Mouse (Mus musculus): ENCODE data around the gene Akr1b7. TPM values are rescaled to one million over a fixed set of nuclear protein-coding genes. Genes with fewer than 3 reads are reported as not detected.

Gene Akr1b7
- total and polyA plus RNA-seq, 3 experiments, result 0.08 TPM; not detected in 2

DNA sequence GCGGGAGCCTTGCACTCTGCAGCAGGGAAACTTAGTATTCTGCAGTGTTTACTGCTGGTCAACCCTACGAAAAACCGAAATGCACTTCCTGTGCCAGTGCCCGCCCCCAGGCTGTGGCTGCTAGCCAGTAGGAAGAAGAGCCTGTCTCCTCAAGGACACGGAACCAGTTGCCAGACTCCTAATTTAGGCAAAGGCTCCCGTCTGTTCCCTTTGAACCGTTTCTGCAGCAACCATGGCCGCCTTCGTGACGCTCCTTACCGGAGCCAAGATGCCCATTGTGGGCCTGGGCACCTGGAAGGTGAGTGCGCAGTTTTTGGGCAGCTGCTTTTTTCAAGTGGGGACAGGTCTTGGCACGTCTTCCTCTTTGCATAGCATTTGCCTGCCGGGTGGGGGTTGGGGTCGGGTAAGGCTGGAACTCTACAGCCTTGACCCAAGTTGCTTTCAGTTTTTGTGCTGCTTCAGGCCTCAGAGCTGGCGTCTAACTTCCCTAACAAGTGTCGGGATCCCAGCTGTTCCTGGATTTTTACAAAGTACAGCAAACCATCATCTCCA, 27.9 kb upstream of the Akr1b7 start, which contains the start of gene Akr1b10:
TSS of gene Akr1b10 (plus strand) at position 109 of the 552 bp plus-strand sequence.
- peak; percentile 88 for DNase-seq (ENCODE audit: extremely low read depth)
- peak within 1 kb of the TSS; percentile 45 to 68 (median 62) for H3K4me3 ChIP-seq (replicated peaks in 1 of 3; ENCODE audit: low read depth in 2 of 3, low read length in 2 of 3, poor library complexity in 1 of 3)
- H3K36me3 ChIP-seq (replicated peaks in 1 of 2; ENCODE audit: control insufficient read depth in 1 of 2, insufficient read depth in 1 of 2, low read length in 1 of 2), result peaks cover 20 to 34% of the 10 kb centered on the region in 2 experiments
- peak within 1 kb of the TSS; percentile 95 for H3K9ac ChIP-seq (ENCODE audit: insufficient read depth, low read depth)
- no peak for TF ChIP-seq PAX5 (IDR thresholded peaks at IDR 0.05; ENCODE audit: low read length)
- no peak for TF ChIP-seq E2F4 (IDR thresholded peaks at IDR 0.05; ENCODE audit: insufficient replicate concordance, low read depth, low read length)
- TF ChIP-seq JUND (conservative IDR thresholded peaks at IDR 0.05; ENCODE audit: low read depth, low read length), result no peak
- TF ChIP-seq SIN3A (IDR thresholded peaks at IDR 0.05; ENCODE audit: low read length), result peak; percentile 92; the same call in 1 of the 2 replicates
- no peak for TF ChIP-seq MAFK (IDR thresholded peaks at IDR 0.05; ENCODE audit: insufficient replicate concordance, low read length)
- no peak for TF ChIP-seq RAD21 (IDR thresholded peaks at IDR 0.05; ENCODE audit: low read depth, low read length)
- no peak for TF ChIP-seq MAX (IDR thresholded peaks at IDR 0.05; ENCODE audit: low read length)
- TF ChIP-seq SMC3 (IDR thresholded peaks at IDR 0.05; ENCODE audit: low read depth, low read length), result no peak; the same call in 1 of the 2 replicates
- TF ChIP-seq CHD2 (IDR thresholded peaks at IDR 0.05; ENCODE audit: low read length), result peak; percentile 92
- TF ChIP-seq ETS1 (conservative IDR thresholded peaks at IDR 0.05; ENCODE audit: low read depth, low read length), result no peak; the same call in 1 of the 2 replicates
- peak; percentile 54 for TF ChIP-seq HCFC1 (IDR thresholded peaks at IDR 0.05; ENCODE audit: low read depth, low read length)
- no peak for TF ChIP-seq ZC3H11A (IDR thresholded peaks at IDR 0.05; ENCODE audit: low read depth, low read length)
- peak; percentile 52; the same call in 1 of the 2 replicates for TF ChIP-seq NRF1 (IDR thresholded peaks at IDR 0.05; ENCODE audit: low read depth, low read length)
- TF ChIP-seq ZNF384 (IDR thresholded peaks at IDR 0.05; ENCODE audit: low read depth, low read length), result peak; percentile 87
- 0 out of 2 replicates have a peak, but pooled peaks have one; percentile 27 for TF ChIP-seq KAT2A (IDR thresholded peaks at IDR 0.05; ENCODE audit: insufficient replicate concordance, low read length)
- TF ChIP-seq JUN (IDR thresholded peaks at IDR 0.05; ENCODE audit: insufficient read depth, low read depth, low read length), result no peak
- TF ChIP-seq USF2 (conservative IDR thresholded peaks at IDR 0.05; ENCODE audit: low read depth, low read length), result no peak
- no peak for TF ChIP-seq GABPA (IDR thresholded peaks at IDR 0.05; ENCODE audit: insufficient replicate concordance, low read depth, low read length)
- peak; percentile 83 for TF ChIP-seq BHLHE40 (IDR thresholded peaks at IDR 0.05; ENCODE audit: low read depth, low read length)
- TF ChIP-seq EP300 (IDR thresholded peaks at IDR 0.05; ENCODE audit: low read length), result peak; percentile 50
- TF ChIP-seq RCOR1 (conservative IDR thresholded peaks at IDR 0.05; ENCODE audit: low read depth, low read length), result no peak
- peak; percentile 85 for TF ChIP-seq ELF1 (IDR thresholded peaks at IDR 0.05; ENCODE audit: low read depth, low read length)
- peak; percentile 88 for TF ChIP-seq NELFE (IDR thresholded peaks at IDR 0.05; ENCODE audit: low read depth, low read length)
- TF ChIP-seq MXI1 (IDR thresholded peaks at IDR 0.05; ENCODE audit: low read depth, low read length), result no peak
- TF ChIP-seq MAZ (IDR thresholded peaks at IDR 0.05; ENCODE audit: low read depth, low read length), result peak; percentile 31
- no peak for TF ChIP-seq MEF2A (IDR thresholded peaks at IDR 0.05; ENCODE audit: borderline replicate concordance, low read depth, low read length)
- no peak for TF ChIP-seq USF1 (IDR thresholded peaks at IDR 0.05; ENCODE audit: low read depth, low read length)
- TF ChIP-seq IRF4 (IDR thresholded peaks at IDR 0.05; ENCODE audit: low read depth, low read length), result peak; percentile 56
- peak; percentile 90 for TF ChIP-seq TCF12 (IDR thresholded peaks at IDR 0.05; ENCODE audit: low read depth, low read length)
- TF ChIP-seq POLR2AphosphoS2 (IDR thresholded peaks at IDR 0.05; ENCODE audit: low read depth, low read length), result peak; percentile 89; the same call in 1 of the 2 replicates
- peak; percentile 93 for TF ChIP-seq TBP (conservative IDR thresholded peaks at IDR 0.05; ENCODE audit: low read depth, low read length)
- no peak for TF ChIP-seq UBTF (IDR thresholded peaks at IDR 0.05; ENCODE audit: low read depth, low read length)
- peak; percentile 90 for TF ChIP-seq POLR2A (IDR thresholded peaks at IDR 0.05; ENCODE audit: low read depth, low read length)
- TF ChIP-seq MYC (IDR thresholded peaks at IDR 0.05; ENCODE audit: low read depth, low read length), result no peak; the same call in 1 of the 2 replicates
- no peak for TF ChIP-seq ZKSCAN1 (IDR thresholded peaks at IDR 0.05; ENCODE audit: borderline replicate concordance, low read depth, low read length)
- no peak for TF ChIP-seq CTCF (conservative IDR thresholded peaks at IDR 0.05 in 1 of 2, IDR thresholded peaks at IDR 0.05 in 1 of 2; ENCODE audit: low read depth in 2 of 2, low read length in 2 of 2)
- TF ChIP-seq CHD1 (IDR thresholded peaks at IDR 0.05; ENCODE audit: low read depth, low read length), result peak; percentile 99
- TF ChIP-seq ZMIZ1 (IDR thresholded peaks at IDR 0.05; ENCODE audit: low read depth, low read length), result peak; percentile 79; the same call in 1 of the 2 replicates
- peaks cover 0 to 25% of the 10 kb centered on the region in 2 experiments; a peak in 2 of 4 replicates for H3K4me1 ChIP-seq (ENCODE audit: control insufficient read depth in 1 of 2, insufficient read depth in 2 of 2)
- peaks cover 12% of the 10 kb centered on the region; the same call in 1 of the 2 replicates for H3K79me2 ChIP-seq (replicated peaks; ENCODE audit: control insufficient read depth, extremely low read depth, insufficient read depth, poor library complexity, severe bottlenecking)
- dilution Hi-C loops (cut with MboI; ENCODE audit: extremely low pct_ligation_motif_present, extremely low pct_unique_long_range_greater_than_20kb, low sequenced_read_pairs), result no loop called here
- H3K9me3 ChIP-seq (replicated peaks; ENCODE audit: low read length), result peaks cover 4% of the 10 kb centered on the region
- H3K27me3 ChIP-seq (replicated peaks), result no peaks in the 10 kb centered on the region
- in situ Hi-C loops (cut with MboI; ENCODE audit: low pct_ligation_motif_present, low pct_unique_long_range_greater_than_20kb, low sequenced_read_pairs), result no loop called here
- H3K4me2 ChIP-seq (ENCODE audit: insufficient read depth, low read depth, poor library complexity, severe bottlenecking), result peak within 1 kb of the TSS; percentile 73
- H3K27ac ChIP-seq (ENCODE audit: insufficient read depth, low read depth), result peak within 1 kb of the TSS; percentile 92

Measured in CH12.LX (cell line).